Mouse (Mus musculus) layer of hippocampus, postnatal 14 days (tissue): ENCODE measurements at regions not wholly inside any gene's neighbourhood (a gene's known extent, or its start where the extent isn't known, plus 50 kb on each side); places are given as distances from the start of the nearest gene placed in this dataset.
A peak's percentile ranks its signal among the peaks of the same experiment; 100 is the strongest.

Experiments
- DNase-seq, 2 experiments: peaks; one replicate each; pipeline ENCODE4 v3.0.0; 2021 to 2022; ENCODE audit warnings: low spot score in 2 of 2, mixed read lengths in 1 of 2

DNA sequence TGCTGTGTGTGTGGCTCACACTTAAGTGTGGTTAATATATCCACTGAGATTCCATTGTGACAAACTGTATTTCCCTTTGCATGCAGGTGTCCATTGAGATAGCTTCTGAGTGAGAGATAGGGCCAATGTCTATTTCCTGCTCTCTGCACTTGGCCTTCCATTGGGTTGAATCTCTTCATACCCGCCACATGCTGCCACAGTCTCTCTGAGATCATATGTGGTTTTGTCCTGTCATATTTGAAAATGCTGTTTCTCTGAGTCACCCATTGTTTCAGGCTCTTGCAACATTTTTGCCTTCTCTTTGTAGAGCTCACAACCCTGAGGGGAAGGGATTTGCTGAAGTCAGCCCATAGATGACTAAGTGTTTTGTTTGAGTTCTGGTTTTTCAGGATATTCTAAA is 2081.3 kb downstream of the Olfm4 start:
- DNase-seq: no peak

GRCm38 (mm10) chr14:82101643-82102042 is 2117.8 kb downstream of the Olfm4 start:
- DNase-seq: no peak

GRCm38 (mm10) chr14:82112851-82113250 is 2129.0 kb downstream of the Olfm4 start:
- no peak for DNase-seq

DNA sequence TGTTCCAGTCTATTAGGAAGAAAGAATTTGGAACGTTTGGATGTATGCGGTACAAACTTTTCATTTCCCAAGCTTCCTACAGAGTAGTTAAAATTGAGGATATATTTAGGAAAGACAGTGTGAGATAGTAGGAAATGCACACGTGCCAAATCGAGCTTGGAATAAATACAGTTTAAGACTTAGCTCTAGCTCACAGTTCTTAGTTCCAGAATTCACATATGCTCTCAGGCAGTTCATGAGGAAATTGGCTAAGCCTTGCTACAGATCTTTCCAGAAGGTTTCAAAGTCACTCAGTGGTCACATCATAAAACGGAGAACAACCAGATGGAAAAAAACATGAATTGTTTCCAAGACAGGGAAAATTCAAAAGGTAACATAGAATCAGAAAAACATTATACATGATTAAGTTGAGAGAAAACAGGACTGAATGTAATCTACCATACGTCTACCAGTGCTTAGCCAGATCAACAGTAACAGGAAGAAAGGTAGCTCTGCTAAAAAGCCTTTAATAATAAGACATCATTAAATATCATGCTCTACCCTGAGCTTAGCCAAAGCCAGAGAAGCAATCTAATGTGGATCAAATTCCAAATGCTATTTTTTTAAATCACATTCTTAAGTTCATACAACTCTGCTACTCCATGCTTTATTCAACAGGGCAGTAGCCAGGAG is 2165.1 kb downstream of the Olfm4 start:
- DNase-seq: peak in 1 of 2 experiments; percentile 1

DNA sequence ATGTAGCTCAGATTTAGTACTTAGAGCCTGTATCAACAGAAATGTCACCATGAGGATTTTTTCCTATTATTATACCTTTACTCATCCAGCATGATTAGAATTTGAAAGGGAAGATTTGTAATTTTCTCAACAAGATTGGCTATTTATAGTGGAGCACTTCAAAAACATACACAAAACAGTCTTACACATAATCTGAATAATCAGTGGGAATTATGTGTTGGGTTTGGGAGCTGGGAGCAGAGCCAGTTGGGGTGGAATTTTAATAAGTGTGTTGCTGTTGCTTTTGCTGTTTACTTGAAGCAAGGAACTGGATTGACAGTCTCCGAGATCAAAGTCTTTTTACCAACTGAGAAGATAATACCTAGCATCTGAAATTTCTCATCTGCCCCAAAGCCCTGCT is 2201.5 kb downstream of the Olfm4 start:
- no peak for DNase-seq

DNA sequence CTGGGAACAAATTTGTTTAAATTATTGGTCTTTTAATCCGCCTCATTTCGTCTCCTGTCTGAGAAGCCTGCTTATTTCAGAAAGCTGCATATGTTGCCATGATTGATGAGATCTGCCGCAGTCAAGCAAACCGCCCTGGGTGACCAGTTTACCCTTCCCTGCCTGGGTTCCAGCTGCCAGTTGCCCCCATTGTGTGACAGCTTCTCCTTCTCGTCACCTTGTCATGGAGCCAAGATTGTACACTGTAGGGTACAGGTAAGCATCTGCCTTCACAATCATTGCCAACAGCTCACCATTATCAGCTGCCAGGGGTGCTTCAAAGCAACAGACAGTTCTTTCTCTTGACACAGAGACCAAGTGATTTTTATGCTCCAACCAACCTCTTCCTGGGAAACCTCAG is 2226.5 kb downstream of the Olfm4 start:
- DNase-seq: no peak

- DNase-seq: no peak
Measured at GRCm38 (mm10) chr14:82228522-82228921, 2214.8 kb upstream of the Pcdh17 start.

GRCm38 (mm10) chr14:82236238-82236637 is 2207.1 kb upstream of the Pcdh17 start:
- DNase-seq: no peak

GRCm38 (mm10) chr14:82243321-82243720 is 2200.0 kb upstream of the Pcdh17 start:
- no peak for DNase-seq

DNA sequence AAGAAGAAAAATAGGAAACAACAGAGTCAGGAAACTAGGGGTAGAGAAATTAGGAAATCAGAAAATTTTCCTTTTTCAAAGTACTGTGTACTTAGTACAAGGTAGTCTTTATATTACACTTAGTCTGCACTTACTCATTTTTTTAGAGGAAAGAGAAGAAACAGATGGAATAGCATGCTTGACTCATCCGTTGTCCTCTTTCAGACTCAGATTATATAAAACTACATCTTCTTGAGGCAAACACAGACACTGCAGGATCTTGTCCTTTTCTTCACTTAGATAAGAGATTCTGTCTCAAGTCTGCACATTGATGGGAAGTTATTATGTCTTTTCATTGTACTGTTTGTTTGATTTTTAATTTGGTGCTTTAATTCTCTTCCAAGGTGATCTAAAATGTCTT is 2198.5 kb upstream of the Pcdh17 start:
- DNase-seq: no peak
